Mouse (Mus musculus) retina, postnatal 7 days (tissue): Measurements from ENCODE around the gene Zfp64.

Experiments
- DNase-seq: peaks from one replicate; pipeline ENCODE4 v3.0.0-alpha.2; 2012; ENCODE audit warnings: low read depth, low spot score

The Zfp64 gene

DNA sequence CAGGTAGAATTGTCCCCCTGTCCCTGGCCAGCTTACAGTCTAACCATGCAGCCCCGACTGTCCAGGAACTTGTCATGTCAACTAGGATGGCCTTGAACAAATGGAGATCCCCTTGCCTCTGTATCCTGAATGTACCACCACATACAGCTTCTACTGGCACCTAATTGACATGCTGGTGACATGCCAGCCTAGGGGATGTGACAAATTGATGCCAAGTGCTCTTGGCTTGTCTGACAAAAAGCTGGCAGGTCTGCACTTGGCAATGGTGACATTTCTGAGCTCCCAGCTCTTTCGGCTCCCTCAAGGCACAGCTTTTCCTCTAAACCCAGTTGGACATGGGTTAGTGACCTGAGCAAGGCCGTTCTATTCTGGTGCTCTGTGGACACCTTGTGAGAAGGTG lies 106.8 kb downstream of the Zfp64 start:
- DNase-seq = no peak

- DNase-seq = no peak
These were observed 109.1 kb downstream of the Zfp64 start for GRCm38 (mm10) chr2:168846180-168846720.
